Mouse (Mus musculus) small intestine, adult 2 months (tissue): Measurements from ENCODE around the gene Tut4. TPM values are rescaled to one million over a fixed set of nuclear protein-coding genes. Genes with fewer than 3 reads are reported as not detected.

Source experiments
- H3K27ac ChIP-seq: fragments of 200-500 bp; 2 replicates; pipeline ENCODE4 v1.5.1; 2012; ENCODE audit warnings: low read depth, low read length, control low read depth, inconsistent platforms; ENCODE audit not compliant: insufficient read depth
- H3K27me3 ChIP-seq: fragments of 200-500 bp; 2 replicates; pipeline ENCODE4 v1.6.1; 2012; ENCODE audit warnings: mild to moderate bottlenecking, moderate library complexity, low read length, inconsistent platforms; ENCODE audit not compliant: control insufficient read depth, insufficient read depth
- H3K36me3 ChIP-seq: fragments of 200-500 bp; 2 replicates; pipeline ENCODE4 v1.6.1; 2012; ENCODE audit warnings: mild to moderate bottlenecking, low read length, control low read depth, inconsistent platforms; ENCODE audit not compliant: control insufficient read depth, insufficient read depth
- H3K4me1 ChIP-seq: fragments of 200-500 bp; 2 replicates; pipeline ENCODE4 v1.6.1; 2012; ENCODE audit warnings: low read length, inconsistent platforms, mixed read lengths; ENCODE audit not compliant: control insufficient read depth, insufficient read depth, insufficient read length
- H3K4me3 ChIP-seq: fragments of 200-500 bp; 2 replicates; pipeline ENCODE4 v1.5.1; 2012; ENCODE audit warnings: low read depth, mild to moderate bottlenecking, control low read depth, inconsistent platforms, low read length, moderate library complexity
- CTCF ChIP-seq: fragments of 200-500 bp; IDR thresholded peaks from 2 replicates; pipeline ENCODE4 v1.5.1; 2012; ENCODE audit warnings: low read depth, mild to moderate bottlenecking, control low read depth, inconsistent platforms, low read length, moderate library complexity, mixed read lengths; ENCODE audit not compliant: insufficient replicate concordance, insufficient read length; ENCODE audit errors: extremely low read depth
- POLR2A ChIP-seq: fragments of 200-500 bp; IDR thresholded peaks from 2 replicates; pipeline ENCODE4 v1.6.1; 2012; ENCODE audit warnings: low read depth, mild to moderate bottlenecking, control low read depth, inconsistent platforms, low read length, moderate library complexity
- WGBS: fragments of 180-500 bp; shearing (Covaris S2); methylation state at CpG from one replicate; pipeline ENCODE4 v1.1.7; 2018; 5-methylcytosine and 5-hydroxymethylcytosine counted together
- polyA plus RNA-seq: library from polyadenylated mRNA; depleted of rRNA; stranded (reverse); fragments of >200 nt; gene quantifications from 2 replicates; pipeline ENCODE4 v1.2.3, GENCODE M21; 2012

The Tut4 gene
- polyA plus RNA-seq, 1 experiment: 21.1 TPM

DNA sequence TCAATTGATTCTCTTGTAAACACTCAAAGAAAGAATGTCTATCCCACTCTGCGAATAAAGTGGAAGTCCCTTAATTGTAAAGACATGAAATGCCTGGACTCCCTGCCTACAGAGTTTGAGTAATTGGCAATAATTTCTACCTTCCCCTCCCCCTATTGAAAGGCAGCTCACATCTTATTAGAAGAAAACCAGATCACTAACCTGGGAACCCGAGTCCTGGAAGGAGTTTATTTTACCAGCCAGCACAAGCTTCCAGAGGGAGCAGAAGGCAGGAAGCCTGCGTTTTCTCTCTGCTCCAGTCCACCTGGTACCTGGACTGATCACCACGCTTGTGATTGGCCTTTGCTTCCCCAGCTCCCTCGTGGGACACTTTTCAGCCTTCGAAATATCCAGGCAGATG is 25.9 kb upstream of the Tut4 start:
- no peak for TF ChIP-seq CTCF
- no peak for TF ChIP-seq POLR2A
- WGBS: 57% methylated on average over 6 of the region's 6 CpGs
- peaks cover 1% of the 10 kb centered on the region; the same call in 1 of the 2 replicates for H3K4me1 ChIP-seq
- no peak overlapping the region for H3K4me3 ChIP-seq
- H3K27me3 ChIP-seq: no peaks in the 10 kb centered on the region; the same call in 1 of the 2 replicates
- no peak overlapping the region for H3K27ac ChIP-seq
- no peaks in the 10 kb centered on the region for H3K36me3 ChIP-seq

- TF ChIP-seq POLR2A (no peak), CTCF (no peak)
- H3K4me3 ChIP-seq: no peak overlapping the region
- no peak overlapping the region for H3K27ac ChIP-seq
- peaks cover 1% of the 10 kb centered on the region; the same call in 1 of the 2 replicates for H3K4me1 ChIP-seq
- H3K27me3 ChIP-seq: no peaks in the 10 kb centered on the region
- 82% methylated on average over 4 of the region's 4 CpGs for WGBS
- H3K36me3 ChIP-seq: no peaks in the 10 kb centered on the region
Observed at GRCm38 (mm10) chr4:108434221-108434620, 25.0 kb upstream of the Tut4 start.

DNA sequence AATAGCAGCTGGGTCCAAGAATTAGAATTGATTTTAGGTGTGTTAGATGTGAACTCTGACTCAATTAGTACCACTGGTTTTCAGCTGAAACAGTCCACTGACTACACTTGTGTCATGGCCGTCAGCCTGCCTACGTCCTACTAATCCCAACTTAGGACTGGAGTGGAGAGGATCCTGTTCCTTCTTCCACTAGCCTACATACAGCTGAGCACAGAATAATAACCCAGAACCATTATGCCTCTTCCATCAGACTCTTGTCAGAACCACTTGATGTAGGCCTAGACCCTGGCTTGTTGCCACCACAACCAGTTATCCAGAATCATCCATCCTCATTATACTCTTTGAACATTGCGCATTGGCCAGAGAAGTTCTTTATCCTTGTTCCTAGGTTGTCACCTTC is 24.4 kb upstream of the Tut4 start:
- TF ChIP-seq CTCF (no peak), POLR2A (no peak)
- no peak overlapping the region for H3K27ac ChIP-seq
- WGBS: 97% methylated on average over 3 of the region's 3 CpGs
- H3K4me3 ChIP-seq: no peak overlapping the region
- H3K27me3 ChIP-seq: no peaks in the 10 kb centered on the region
- peaks cover 1% of the 10 kb centered on the region; the same call in 1 of the 2 replicates for H3K4me1 ChIP-seq
- H3K36me3 ChIP-seq: no peaks in the 10 kb centered on the region

GRCm38 (mm10) chr4:108435646-108436045 is 23.6 kb upstream of the Tut4 start:
- 74% methylated on average over 3 of the region's 3 CpGs for WGBS
- no peak overlapping the region for H3K27ac ChIP-seq
- no peaks in the 10 kb centered on the region for H3K36me3 ChIP-seq
- no peak for TF ChIP-seq CTCF
- H3K4me3 ChIP-seq: no peak overlapping the region
- H3K4me1 ChIP-seq: peaks cover 1% of the 10 kb centered on the region; the same call in 1 of the 2 replicates
- H3K27me3 ChIP-seq: no peaks in the 10 kb centered on the region

GRCm38 (mm10) chr4:108436225-108436624 is 23.0 kb upstream of the Tut4 start:
- no peak for TF ChIP-seq POLR2A
- TF ChIP-seq CTCF: no peak
- H3K27ac ChIP-seq: no peak overlapping the region
- peaks cover 1% of the 10 kb centered on the region; the same call in 1 of the 2 replicates for H3K4me1 ChIP-seq
- WGBS: 87% methylated on average over 1 of the region's 1 CpGs
- H3K4me3 ChIP-seq: no peak overlapping the region
- H3K36me3 ChIP-seq: no peaks in the 10 kb centered on the region
- H3K27me3 ChIP-seq: no peaks in the 10 kb centered on the region

DNA sequence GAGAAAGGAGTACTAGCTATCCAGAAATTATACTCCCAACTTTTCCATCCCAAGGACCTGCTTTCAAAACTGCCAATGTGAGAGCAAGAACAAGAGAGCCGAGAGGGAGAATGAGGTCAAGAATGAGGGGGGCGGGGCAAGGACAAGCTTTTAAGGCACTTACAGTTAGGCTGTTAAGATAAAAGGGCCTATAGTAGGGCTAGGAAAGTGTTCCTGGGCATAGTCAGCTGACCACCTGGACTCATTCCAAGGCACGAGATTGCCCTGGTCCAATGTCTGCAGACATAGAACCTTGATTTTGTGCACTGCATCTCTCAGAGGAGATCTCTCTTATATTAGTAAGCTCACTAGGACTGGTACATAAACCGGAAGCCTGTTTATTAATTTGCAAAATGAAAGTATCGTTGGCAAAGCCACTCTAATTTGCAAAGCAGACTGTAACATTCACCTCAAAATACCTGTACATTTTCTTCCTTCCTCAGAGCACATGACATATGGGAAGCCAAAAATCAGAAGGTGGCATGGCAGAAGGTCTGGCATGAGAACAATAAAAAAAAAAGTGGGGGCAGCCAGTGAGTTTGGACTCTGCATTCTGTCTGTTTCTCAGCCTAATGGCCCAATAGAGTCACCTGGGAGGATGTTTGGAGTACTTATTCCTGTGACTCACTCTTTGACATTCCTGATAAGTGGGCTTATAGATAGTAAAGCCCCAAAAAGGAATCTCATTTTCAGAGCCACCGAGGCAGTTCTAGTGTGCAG is 21.0 kb upstream of the Tut4 start:
- no peak for TF ChIP-seq POLR2A
- TF ChIP-seq CTCF: no peak
- 23% methylated on average over 6 of the region's 6 CpGs for WGBS
- H3K27ac ChIP-seq: no peak overlapping the region
- no peaks in the 10 kb centered on the region for H3K27me3 ChIP-seq
- H3K36me3 ChIP-seq: no peaks in the 10 kb centered on the region
- H3K4me1 ChIP-seq: peaks cover 1% of the 10 kb centered on the region; the same call in 1 of the 2 replicates
- H3K4me3 ChIP-seq: no peak overlapping the region

GRCm38 (mm10) chr4:108448091-108448490 is 11.1 kb upstream of the Tut4 start:
- H3K4me3 ChIP-seq: no peak overlapping the region
- peaks cover 4% of the 10 kb centered on the region; the same call in 1 of the 2 replicates for H3K27me3 ChIP-seq
- H3K4me1 ChIP-seq: no peaks in the 10 kb centered on the region
- no peak overlapping the region for H3K27ac ChIP-seq
- H3K36me3 ChIP-seq: no peaks in the 10 kb centered on the region
- WGBS: 54% methylated on average over 7 of the region's 7 CpGs
- TF ChIP-seq CTCF (no peak), POLR2A (no peak)
